Mouse (Mus musculus): Measurements from ENCODE around the gene Gpsm2. TPM values are rescaled to one million over a fixed set of nuclear protein-coding genes. Genes with fewer than 3 reads are reported as not detected.

The Gpsm2 gene
- polyA plus RNA-seq, 1 experiment from 2014 or later = 20.2 TPM

DNA sequence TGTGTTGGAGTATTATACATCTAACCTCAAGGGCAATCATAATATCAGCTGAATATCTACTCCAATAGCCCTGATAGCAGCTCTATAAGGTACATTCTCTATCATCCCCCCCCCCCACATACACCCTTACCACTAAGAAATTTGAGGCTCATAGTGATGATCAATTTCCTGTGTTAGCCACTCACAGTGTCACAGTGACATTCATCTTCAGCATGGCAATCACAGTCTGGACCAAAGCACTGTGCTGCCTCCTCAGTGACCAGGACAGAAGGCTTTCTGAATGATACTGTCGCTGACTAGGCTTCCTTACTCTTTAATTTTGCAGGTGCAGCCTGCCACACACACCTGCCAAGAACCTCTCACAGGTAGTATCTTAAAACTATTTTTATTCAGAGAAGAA lies 34.0 kb upstream of the Gpsm2 start:
- Histone ChIP-seq H3K9ac (no peak overlapping the region), H3K27me3 (no peaks in the 10 kb centered on the region), H3K4me1 (replicated peaks) (no peaks in the 10 kb centered on the region), H3K4me2 (no peak overlapping the region), H3K9me3 (no peaks in the 10 kb centered on the region), H3K4me3 (no peak overlapping the region), H3K27ac (replicated peaks) (no peak overlapping the region), H3K36me3 (no peaks in the 10 kb centered on the region)
- ATAC-seq (ENCODE audit: low FRiP score, low read depth) = no peak
- 79% methylated on average over 1 of the region's 1 CpGs for WGBS

- no peaks in the 10 kb centered on the region for H3K36me3 ChIP-seq
- H3K27ac ChIP-seq (replicated peaks) = no peak overlapping the region
- no peak overlapping the region for H3K4me2 ChIP-seq
- ATAC-seq (ENCODE audit: low FRiP score, low read depth) = no peak
- WGBS = 94% methylated on average over 2 of the region's 2 CpGs
- H3K4me3 ChIP-seq = no peak overlapping the region
- no peak overlapping the region for H3K9ac ChIP-seq
- H3K4me1 ChIP-seq (replicated peaks) = no peaks in the 10 kb centered on the region
- no peaks in the 10 kb centered on the region for H3K27me3 ChIP-seq
- no peaks in the 10 kb centered on the region for H3K9me3 ChIP-seq
Observed at GRCm38 (mm10) chr3:108755542-108755941, 33.4 kb upstream of the Gpsm2 start.

GRCm38 (mm10) chr3:108754541-108754940 lies 32.4 kb upstream of the Gpsm2 start:
- Histone ChIP-seq H3K27me3 (no peaks in the 10 kb centered on the region), H3K4me3 (no peak overlapping the region), H3K27ac (replicated peaks) (no peak overlapping the region), H3K9ac (no peak overlapping the region), H3K4me1 (replicated peaks) (no peaks in the 10 kb centered on the region), H3K4me2 (no peak overlapping the region), H3K9me3 (no peaks in the 10 kb centered on the region), H3K36me3 (no peaks in the 10 kb centered on the region)
- ATAC-seq (ENCODE audit: low FRiP score, low read depth) = no peak
- WGBS = 80% methylated on average over 1 of the region's 1 CpGs

DNA sequence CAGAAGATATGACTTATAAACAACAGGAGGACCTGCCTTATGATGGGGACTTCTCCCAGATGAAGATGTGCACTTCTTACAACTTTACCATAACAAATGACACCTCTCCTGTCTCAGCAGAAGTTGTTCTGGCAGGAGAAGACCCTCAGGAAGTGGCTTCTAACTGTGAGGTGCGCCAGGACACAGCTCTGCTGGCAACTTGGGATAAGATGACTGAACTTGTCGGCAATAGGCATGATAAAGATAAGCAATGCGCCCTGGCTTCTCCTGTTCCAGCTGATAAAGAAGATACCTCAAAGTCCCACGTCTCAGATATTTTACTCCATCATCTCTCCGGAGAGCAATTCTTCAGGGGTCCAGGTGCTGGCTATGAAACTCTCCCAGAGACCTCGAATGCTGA lies 29.6 kb upstream of the Gpsm2 start:
- WGBS = 84% methylated on average over 6 of the region's 6 CpGs
- Histone ChIP-seq H3K27ac (replicated peaks) (no peak overlapping the region), H3K4me2 (no peak overlapping the region), H3K36me3 (no peaks in the 10 kb centered on the region), H3K4me1 (replicated peaks) (no peaks in the 10 kb centered on the region), H3K9me3 (no peaks in the 10 kb centered on the region), H3K9ac (no peak overlapping the region), H3K4me3 (no peak overlapping the region), H3K27me3 (no peaks in the 10 kb centered on the region)
- no peak for ATAC-seq (ENCODE audit: low FRiP score, low read depth)

DNA sequence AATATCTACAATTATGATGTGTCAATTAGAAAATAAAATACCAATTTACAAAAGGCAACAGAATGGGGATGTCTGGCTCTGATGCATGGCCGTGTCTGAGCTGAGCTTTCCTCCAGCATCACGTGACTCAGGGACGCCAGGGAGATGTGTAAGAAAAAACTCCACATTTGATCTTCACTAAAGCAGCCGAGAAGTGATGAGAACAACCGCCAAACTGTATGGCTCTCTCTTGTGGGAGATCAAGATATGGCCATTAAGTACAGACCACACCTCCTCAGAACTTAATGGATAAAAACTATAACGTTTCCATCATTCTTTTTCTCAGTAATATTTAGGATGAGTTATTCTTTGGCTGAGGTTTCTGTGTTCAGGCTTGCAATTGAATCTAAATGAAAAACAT lies 29.0 kb upstream of the Gpsm2 start:
- H3K27me3 ChIP-seq = no peaks in the 10 kb centered on the region
- H3K4me3 ChIP-seq = no peak overlapping the region
- H3K9me3 ChIP-seq = no peaks in the 10 kb centered on the region
- no peak for ATAC-seq (ENCODE audit: low FRiP score, low read depth)
- no peaks in the 10 kb centered on the region for H3K4me1 ChIP-seq (replicated peaks)
- H3K4me2 ChIP-seq = no peak overlapping the region
- H3K27ac ChIP-seq (replicated peaks) = no peak overlapping the region
- H3K36me3 ChIP-seq = no peaks in the 10 kb centered on the region
- 78% methylated on average over 6 of the region's 6 CpGs for WGBS
- no peak overlapping the region for H3K9ac ChIP-seq

DNA sequence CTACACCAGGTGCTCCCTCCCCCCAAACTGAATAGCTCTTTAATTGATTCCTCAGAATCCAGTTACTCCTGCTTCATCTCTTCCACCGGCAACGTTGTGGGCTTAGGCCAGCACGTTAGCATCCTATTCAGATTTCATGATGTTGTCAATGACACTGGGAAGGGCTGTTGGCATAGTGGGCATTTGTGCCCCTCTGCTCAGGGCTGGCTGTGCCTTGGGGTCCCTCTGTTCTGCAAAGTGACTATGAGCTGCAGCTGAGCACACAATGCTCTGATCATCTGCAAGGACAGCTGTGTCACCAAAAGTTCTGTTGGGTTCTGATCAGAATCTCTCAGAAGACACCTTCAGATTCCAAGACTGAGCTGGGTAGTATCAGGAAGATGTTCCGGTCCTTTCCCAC lies 22.0 kb upstream of the Gpsm2 start:
- Histone ChIP-seq H3K9ac (no peak overlapping the region), H3K4me3 (no peak overlapping the region), H3K4me2 (no peak overlapping the region), H3K36me3 (no peaks in the 10 kb centered on the region), H3K9me3 (no peaks in the 10 kb centered on the region), H3K27ac (replicated peaks) (no peak overlapping the region), H3K27me3 (no peaks in the 10 kb centered on the region), H3K4me1 (replicated peaks) (no peaks in the 10 kb centered on the region)
- 87% methylated on average over 4 of the region's 4 CpGs for WGBS
- no peak for ATAC-seq (ENCODE audit: low FRiP score, low read depth)

GRCm38 (mm10) chr3:108739045-108739708 lies 17.1 kb upstream of the Gpsm2 start, which contains the start of gene Aknad1:
Gene Aknad1 (plus strand): TSS chr3:108739658.
- no peaks in the 10 kb centered on the region for H3K27me3 ChIP-seq
- H3K27ac ChIP-seq (replicated peaks) = no peak within 1 kb of the TSS
- no peak for ATAC-seq (ENCODE audit: low FRiP score, low read depth)
- 73% methylated on average over 8 of the region's 8 CpGs for WGBS
- H3K4me1 ChIP-seq (replicated peaks) = no peaks in the 10 kb centered on the region
- no peak within 1 kb of the TSS for H3K4me2 ChIP-seq
- H3K4me3 ChIP-seq = no peak within 1 kb of the TSS
- H3K36me3 ChIP-seq = no peaks in the 10 kb centered on the region
- H3K9me3 ChIP-seq = no peaks in the 10 kb centered on the region
- H3K9ac ChIP-seq = no peak within 1 kb of the TSS

GRCm38 (mm10) chr3:108737761-108738160 lies 15.7 kb upstream of the Gpsm2 start:
- no peaks in the 10 kb centered on the region for H3K36me3 ChIP-seq
- no peaks in the 10 kb centered on the region for H3K9me3 ChIP-seq
- H3K4me3 ChIP-seq = no peak overlapping the region
- no peaks in the 10 kb centered on the region for H3K4me1 ChIP-seq (replicated peaks)
- no peaks in the 10 kb centered on the region for H3K27me3 ChIP-seq
- H3K4me2 ChIP-seq = no peak overlapping the region
- no peak overlapping the region for H3K9ac ChIP-seq
- 87% methylated on average over 3 of the region's 3 CpGs for WGBS
- no peak for ATAC-seq (ENCODE audit: low FRiP score, low read depth)
- H3K27ac ChIP-seq (replicated peaks) = no peak overlapping the region

- Histone ChIP-seq H3K4me2 (no peak overlapping the region), H3K27ac (replicated peaks) (no peak overlapping the region)
Observed at GRCm38 (mm10) chr3:108730316-108730715, 8.2 kb upstream of the Gpsm2 start.

DNA sequence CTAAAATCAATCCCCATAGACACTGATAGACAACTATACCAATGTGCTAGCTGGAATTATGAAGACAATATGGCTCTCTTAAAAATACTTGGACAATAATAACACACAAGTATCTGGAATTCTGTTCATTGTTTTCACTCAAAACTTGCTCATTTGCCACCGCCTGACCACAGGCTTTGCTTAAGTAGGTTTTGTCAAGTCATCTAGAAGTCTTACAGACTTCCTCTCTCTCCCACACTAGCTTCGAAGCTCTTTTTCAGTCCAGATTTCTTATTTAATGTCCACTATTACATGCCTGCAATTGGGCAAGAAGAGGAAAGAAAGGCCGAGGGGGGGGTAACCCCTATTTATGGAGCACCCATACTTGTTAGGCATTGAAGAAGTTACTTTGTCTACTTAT lies 5.7 kb upstream of the Gpsm2 start:
- no peak overlapping the region for H3K4me2 ChIP-seq
- H3K9me3 ChIP-seq = no peaks in the 10 kb centered on the region
- no peak overlapping the region for H3K9ac ChIP-seq
- no peak for ATAC-seq (ENCODE audit: low FRiP score, low read depth)
- 94% methylated on average over 3 of the region's 3 CpGs for WGBS
- H3K4me1 ChIP-seq (replicated peaks) = no peaks in the 10 kb centered on the region; the same call in 1 of the 2 replicates
- no peaks in the 10 kb centered on the region for H3K27me3 ChIP-seq
- no peaks in the 10 kb centered on the region for H3K36me3 ChIP-seq
- H3K4me3 ChIP-seq = no peak overlapping the region
- no peak overlapping the region for H3K27ac ChIP-seq (replicated peaks)

More at GRCm38 (mm10) chr3:108730316-108730715, 8.2 kb upstream of the Gpsm2 start:
- Histone ChIP-seq H3K27me3 (no peaks in the 10 kb centered on the region), H3K9me3 (no peaks in the 10 kb centered on the region), H3K9ac (no peak overlapping the region), H3K36me3 (no peaks in the 10 kb centered on the region), H3K4me3 (no peak overlapping the region), H3K4me1 (replicated peaks) (no peaks in the 10 kb centered on the region)
- ATAC-seq (ENCODE audit: low FRiP score, low read depth) = no peak
- 52% methylated on average over 12 of the region's 12 CpGs for WGBS

DNA sequence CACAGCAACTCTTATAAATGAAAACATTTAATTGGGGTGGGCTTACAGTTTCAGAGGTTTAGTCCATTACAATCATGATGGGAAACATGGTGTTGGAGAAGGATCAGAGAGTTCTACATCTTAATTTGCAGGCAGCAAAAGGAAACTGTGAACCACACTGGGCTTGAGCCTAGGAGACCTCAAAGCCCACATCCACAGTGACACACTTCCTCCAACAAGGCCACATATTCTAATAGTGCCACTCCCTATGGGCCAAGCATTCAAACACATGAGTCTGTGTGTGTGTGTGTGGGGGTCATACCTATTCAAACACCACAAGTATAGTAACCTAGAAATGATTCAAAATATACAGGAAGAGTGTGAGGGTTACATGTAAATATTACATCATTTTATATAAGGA lies 5.2 kb upstream of the Gpsm2 start:
- Histone ChIP-seq H3K27me3 (no peaks in the 10 kb centered on the region), H3K4me1 (replicated peaks) (no peaks in the 10 kb centered on the region; the same call in 1 of the 2 replicates)

GRCm38 (mm10) chr3:108726413-108726812 lies 4.3 kb upstream of the Gpsm2 start:
- WGBS = 93% methylated on average over 7 of the region's 7 CpGs
- no peak for ATAC-seq (ENCODE audit: low FRiP score, low read depth)

More for the DNA sequence above, 5.2 kb upstream of the Gpsm2 start:
- H3K36me3 ChIP-seq = no peaks in the 10 kb centered on the region
- H3K4me3 ChIP-seq = no peak overlapping the region
- no peak for ATAC-seq (ENCODE audit: low FRiP score, low read depth)
- no peak overlapping the region for H3K4me2 ChIP-seq
- H3K27ac ChIP-seq (replicated peaks) = no peak overlapping the region
- H3K9me3 ChIP-seq = no peaks in the 10 kb centered on the region
- no peak overlapping the region for H3K9ac ChIP-seq

More at GRCm38 (mm10) chr3:108726413-108726812, 4.3 kb upstream of the Gpsm2 start:
- Histone ChIP-seq H3K4me3 (no peak overlapping the region), H3K9me3 (no peaks in the 10 kb centered on the region), H3K27me3 (no peaks in the 10 kb centered on the region), H3K27ac (replicated peaks) (no peak overlapping the region), H3K4me2 (no peak overlapping the region), H3K36me3 (no peaks in the 10 kb centered on the region), H3K4me1 (replicated peaks) (no peaks in the 10 kb centered on the region; the same call in 1 of the 2 replicates), H3K9ac (no peak overlapping the region)
